Mouse (Mus musculus) small intestine, adult 2 months (tissue): ENCODE measurements at regions not wholly inside any gene's neighbourhood (a gene's known extent, or its start where the extent isn't known, plus 50 kb on each side); places are given as distances from the start of the nearest gene placed in this dataset.

Source experiments
- CTCF ChIP-seq: fragments of 200-500 bp; IDR thresholded peaks from 2 replicates; pipeline ENCODE4 v1.5.1; 2012; ENCODE audit warnings: low read depth, mild to moderate bottlenecking, control low read depth, inconsistent platforms, low read length, moderate library complexity, mixed read lengths; ENCODE audit not compliant: insufficient replicate concordance, insufficient read length; ENCODE audit errors: extremely low read depth
- POLR2A ChIP-seq: fragments of 200-500 bp; IDR thresholded peaks from 2 replicates; pipeline ENCODE4 v1.6.1; 2012; ENCODE audit warnings: low read depth, mild to moderate bottlenecking, control low read depth, inconsistent platforms, low read length, moderate library complexity

DNA sequence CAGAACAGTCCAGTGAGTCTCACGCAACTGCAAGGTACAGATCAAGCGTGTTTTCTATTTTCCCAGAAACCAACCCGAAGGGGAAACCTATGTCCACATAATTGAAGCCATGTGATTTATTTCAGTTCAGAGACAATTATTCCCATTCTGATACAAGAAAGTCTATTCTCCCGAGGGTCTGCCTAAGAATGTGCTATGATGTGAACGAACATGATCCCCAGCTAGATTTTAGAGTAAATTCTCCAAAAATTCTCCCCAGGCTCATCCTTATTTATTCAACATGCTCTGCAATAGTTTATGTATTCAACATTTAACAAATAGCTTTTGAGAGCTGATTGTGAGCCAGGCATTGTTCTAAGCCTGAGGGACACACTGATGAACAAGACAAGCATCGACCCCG, 277.9 kb upstream of the Cdh5 start:
- TF ChIP-seq CTCF (no peak), POLR2A (no peak)
